Mouse (Mus musculus): ENCODE measurements around the gene Tbx2. TPM values are rescaled to one million over a fixed set of nuclear protein-coding genes. Genes with fewer than 3 reads are reported as not detected.

Tbx2 gene
- 0.21 TPM for polyA plus RNA-seq (2014; fragmentation: Illumina TruSeq; extraction: RNeasy Lipid Tissue Mini Kit (QIAGEN cat#74804); ENCODE audit: low read depth, low replicate concordance)

GRCm38 (mm10) chr11:85832231-85832924 lies at the start of gene Tbx2:
Gene Tbx2, plus strand, starts transcription at chr11:85832551.

GRCm38 (mm10) chr11:85850233-85850632 lies 17.9 kb downstream of the Tbx2 start, which contains the start of gene Gm11444:
Gene Gm11444, minus strand, starts transcription at chr11:85850333.

GRCm38 (mm10) chr11:85885665-85886428 lies 53.5 kb downstream of the Tbx2 start, which contains the start of gene Tbx4:
Gene Tbx4, plus strand, starts transcription at chr11:85886422.

Other genes starting within 250 kb of the Tbx2 start
- gene Gm11444, start 17.8 kb downstream of the Tbx2 start, polyA plus RNA-seq (2014; fragmentation: Illumina TruSeq; extraction: RNeasy Lipid Tissue Mini Kit (QIAGEN cat#74804); ENCODE audit: low read depth, low replicate concordance) = not detected
- not detected for gene Tbx4, start 53.9 kb downstream of the Tbx2 start, polyA plus RNA-seq (2014; fragmentation: Illumina TruSeq; extraction: RNeasy Lipid Tissue Mini Kit (QIAGEN cat#74804); ENCODE audit: low read depth, low replicate concordance)